Mouse (Mus musculus): ENCODE results near the gene Prdm8. TPM values are rescaled to one million over a fixed set of nuclear protein-coding genes. Genes with fewer than 3 reads are reported as not detected.

The Prdm8 gene
- polyA plus RNA-seq, 1 experiment from 2014 or later: 0.07 TPM

DNA sequence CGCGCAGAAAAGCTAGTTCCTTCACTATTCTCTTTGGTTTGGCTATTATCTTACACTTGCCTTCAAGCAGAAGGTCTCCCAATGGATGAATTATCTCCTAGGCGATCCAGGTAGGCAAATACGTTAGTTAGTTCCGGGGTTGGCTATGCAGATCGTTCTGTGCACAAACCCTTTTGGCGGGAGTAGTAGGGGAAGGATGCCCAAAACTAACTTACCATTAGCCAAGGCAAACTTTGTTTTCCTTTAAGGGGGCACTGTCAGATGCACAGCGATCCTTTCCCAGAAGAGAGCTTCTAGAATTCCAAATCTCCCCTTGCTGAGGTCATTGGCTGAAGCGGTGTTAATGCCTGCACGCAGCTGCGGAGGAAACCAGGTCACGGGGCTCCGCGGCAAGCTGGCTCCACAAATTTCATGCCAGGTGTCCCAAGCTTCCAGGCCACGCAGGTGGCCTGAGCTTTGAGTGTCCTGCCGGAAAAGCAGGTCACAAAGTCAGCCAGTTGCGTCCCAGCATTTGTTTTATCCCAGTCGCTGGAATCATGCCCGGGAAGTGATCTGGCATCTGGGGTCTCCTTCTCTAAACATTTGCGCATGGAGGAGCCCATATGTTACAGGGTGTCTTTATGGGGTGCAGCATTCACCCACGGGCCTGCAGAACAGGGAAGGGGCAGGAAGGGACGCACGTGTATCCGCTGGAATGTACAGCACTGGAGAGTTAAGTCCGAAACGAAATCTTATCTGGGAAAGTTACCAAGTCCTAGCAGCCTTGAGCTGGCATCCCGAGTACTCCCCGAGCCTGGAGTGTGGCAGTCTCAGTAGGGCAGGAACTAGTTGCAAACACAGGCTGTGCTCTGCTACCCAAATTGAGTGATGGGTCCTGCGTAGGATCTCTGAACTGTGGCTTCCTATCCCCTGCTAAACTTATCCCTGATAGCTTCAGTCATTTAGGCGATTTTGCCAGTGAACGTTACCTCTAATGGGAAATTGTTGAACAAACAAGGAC lies 22.5 kb downstream of the Prdm8 start:
- ATAC-seq (ENCODE audit: low FRiP score, low TSS enrichment) (no peak), DNase-seq (ENCODE audit: low spot score) (no peak)

DNA sequence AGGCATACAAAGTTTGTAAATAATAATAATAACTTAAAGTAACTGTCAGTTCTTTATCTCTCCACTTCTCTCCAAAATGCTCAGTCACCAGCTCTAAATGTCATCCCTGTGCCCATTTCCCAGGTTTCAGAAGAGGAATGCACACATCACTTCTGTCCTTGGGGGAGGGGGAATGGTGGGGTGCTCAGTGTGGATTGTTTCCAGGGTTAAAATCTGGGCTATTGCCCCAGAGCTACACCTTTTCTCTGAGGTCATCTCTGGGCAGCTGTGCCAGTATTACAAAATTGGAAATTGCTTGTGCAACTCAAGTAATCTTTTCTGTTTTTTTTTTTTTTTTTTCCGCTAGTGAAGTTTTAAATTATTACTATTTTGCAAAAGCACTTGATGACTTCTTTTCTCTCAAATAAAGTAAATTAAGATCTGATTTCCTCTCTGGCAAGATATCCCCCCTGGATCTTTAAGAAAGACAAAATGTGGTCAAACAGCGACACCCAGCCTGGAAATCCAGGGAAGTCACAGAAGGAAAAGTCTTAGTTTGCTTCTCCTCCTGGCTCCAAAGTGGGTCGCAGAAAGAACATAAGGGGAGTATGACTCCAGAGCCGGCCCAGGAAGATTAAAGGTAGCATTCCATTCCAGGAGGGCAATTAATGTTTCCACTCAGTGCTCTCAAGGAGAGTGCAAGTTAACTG lies 25.4 kb downstream of the Prdm8 start:
- TF ChIP-seq EP300 (optimal IDR thresholded peaks at IDR 0.05): no peak
- 0 out of 2 replicates have a peak, but pooled peaks have one; percentile 5 for TF ChIP-seq CTCF (IDR thresholded peaks at IDR 0.05; ENCODE audit: low read depth)
- no peak overlapping the region for H3K9ac ChIP-seq (ENCODE audit: low read length)
- H3K36me3 ChIP-seq (ENCODE audit: control insufficient read depth, insufficient read depth, low read length): no peaks in the 10 kb centered on the region
- H3K27me3 ChIP-seq (ENCODE audit: control insufficient read depth, insufficient read depth, low read length): peaks cover 15% of the 10 kb centered on the region
- DNase-seq (ENCODE audit: low spot score) (no peak), ATAC-seq (ENCODE audit: low FRiP score, low TSS enrichment) (no peak)
- no peak overlapping the region for H3K4me3 ChIP-seq (ENCODE audit: low read depth, low read length)
- H3K9me3 ChIP-seq (ENCODE audit: control insufficient read depth, low read length): no peaks in the 10 kb centered on the region
- H3K27ac ChIP-seq (replicated peaks): no peak overlapping the region
- H3K4me1 ChIP-seq (replicated peaks; ENCODE audit: control insufficient read depth, insufficient read depth): no peaks in the 10 kb centered on the region
- no peak overlapping the region for H3K4me2 ChIP-seq (replicated peaks; ENCODE audit: low read depth)
- WGBS: 45% methylated on average over 4 of the region's 4 CpGs

More for the DNA sequence above, 22.5 kb downstream of the Prdm8 start:
- Histone ChIP-seq H3K4me1 (replicated peaks; ENCODE audit: control insufficient read depth, insufficient read depth) (no peaks in the 10 kb centered on the region), H3K9me3 (ENCODE audit: control insufficient read depth, low read length) (no peaks in the 10 kb centered on the region), H3K4me2 (replicated peaks; ENCODE audit: low read depth) (0 out of 2 replicates have a peak overlapping the region, but pooled peaks have one; percentile 14), H3K9ac (ENCODE audit: low read length) (no peak overlapping the region), H3K4me3 (ENCODE audit: low read depth, low read length) (no peak overlapping the region), H3K27ac (replicated peaks) (no peak overlapping the region), H3K27me3 (ENCODE audit: control insufficient read depth, insufficient read depth, low read length) (peaks cover 28% of the 10 kb centered on the region), H3K36me3 (ENCODE audit: control insufficient read depth, insufficient read depth, low read length) (no peaks in the 10 kb centered on the region)
- no peak for TF ChIP-seq CTCF (IDR thresholded peaks at IDR 0.05; ENCODE audit: low read depth)
- TF ChIP-seq EP300 (optimal IDR thresholded peaks at IDR 0.05): no peak
- 3% methylated on average over 31 of the region's 31 CpGs for WGBS

DNA sequence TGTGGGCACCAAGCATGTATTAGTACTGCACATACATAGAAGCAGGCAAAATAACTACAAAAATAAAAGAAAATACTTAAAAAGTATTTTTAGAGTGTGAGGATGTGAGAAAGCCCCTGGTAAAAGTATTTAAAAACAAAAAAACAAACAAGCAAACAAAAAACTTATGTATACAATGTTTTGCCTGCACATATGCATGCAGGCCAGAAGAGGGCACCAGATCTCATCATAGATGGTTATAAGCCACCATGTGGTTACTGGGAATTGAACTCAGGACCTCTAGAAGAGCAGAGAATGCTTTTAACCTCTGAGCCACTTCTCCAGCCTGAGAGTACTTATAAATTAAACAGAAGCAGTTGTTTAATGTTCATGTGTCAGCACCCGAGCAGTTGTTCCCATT lies 28.0 kb downstream of the Prdm8 start:
- ATAC-seq (ENCODE audit: low FRiP score, low TSS enrichment) (no peak), DNase-seq (ENCODE audit: low spot score) (no peak)
- no peak overlapping the region for H3K27ac ChIP-seq (replicated peaks)
- no peak overlapping the region for H3K4me3 ChIP-seq (ENCODE audit: low read depth, low read length)
- no peaks in the 10 kb centered on the region for H3K36me3 ChIP-seq (ENCODE audit: control insufficient read depth, insufficient read depth, low read length)
- 0 out of 2 replicates have a peak, but pooled peaks cover 2% of the 10 kb centered on the region for H3K27me3 ChIP-seq (ENCODE audit: control insufficient read depth, insufficient read depth, low read length)
- no peaks in the 10 kb centered on the region for H3K9me3 ChIP-seq (ENCODE audit: control insufficient read depth, low read length)
- H3K4me1 ChIP-seq (replicated peaks; ENCODE audit: control insufficient read depth, insufficient read depth): no peaks in the 10 kb centered on the region
- no peak overlapping the region for H3K9ac ChIP-seq (ENCODE audit: low read length)
- TF ChIP-seq CTCF (IDR thresholded peaks at IDR 0.05; ENCODE audit: low read depth) (peak; percentile 43), EP300 (optimal IDR thresholded peaks at IDR 0.05) (no peak)
- H3K4me2 ChIP-seq (replicated peaks; ENCODE audit: low read depth): no peak overlapping the region
- 52% methylated on average over 1 of the region's 1 CpGs for WGBS

DNA sequence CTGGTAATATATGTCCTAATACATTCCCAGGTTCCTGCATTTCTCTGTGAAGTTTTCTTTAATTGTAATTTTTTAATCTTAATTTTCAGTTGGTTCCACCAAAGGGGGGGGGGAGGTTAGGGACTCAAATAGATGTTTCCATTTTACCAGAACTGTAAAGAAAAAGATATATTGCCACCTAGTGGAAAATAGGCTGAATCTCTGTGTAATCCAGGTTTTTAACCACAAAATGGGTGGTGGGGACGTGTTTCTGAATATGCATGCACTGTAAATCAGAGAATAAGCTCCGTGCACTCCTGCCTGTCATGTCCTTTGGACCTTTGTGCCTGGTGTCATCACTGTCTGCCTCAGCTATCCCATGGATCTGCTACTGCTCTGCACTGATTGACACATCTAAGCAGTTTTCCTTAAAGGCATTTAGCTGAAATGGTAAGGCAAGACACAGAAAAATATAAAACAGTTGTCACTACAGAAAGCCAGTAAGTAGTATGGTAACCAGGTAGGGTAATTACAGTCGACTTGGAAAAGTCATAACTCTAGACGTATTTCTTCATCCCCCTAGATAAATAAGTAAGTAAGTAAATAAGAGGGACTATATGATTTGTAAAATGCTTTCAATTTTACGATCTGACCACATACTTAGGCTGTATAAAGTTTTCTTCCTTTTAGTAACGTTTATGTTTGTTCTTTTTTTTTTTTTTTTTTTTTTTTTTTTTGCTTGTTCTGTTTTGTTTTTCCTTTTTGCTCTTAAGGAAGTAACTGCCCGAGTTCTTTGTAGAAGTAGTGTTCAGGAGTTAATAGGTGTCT lies 31.6 kb downstream of the Prdm8 start:
- Histone ChIP-seq H3K4me1 (replicated peaks; ENCODE audit: control insufficient read depth, insufficient read depth) (no peaks in the 10 kb centered on the region), H3K4me2 (replicated peaks; ENCODE audit: low read depth) (no peak overlapping the region), H3K27me3 (ENCODE audit: control insufficient read depth, insufficient read depth, low read length) (no peaks in the 10 kb centered on the region), H3K4me3 (ENCODE audit: low read depth, low read length) (no peak overlapping the region), H3K9me3 (ENCODE audit: control insufficient read depth, low read length) (no peaks in the 10 kb centered on the region), H3K27ac (replicated peaks) (no peak overlapping the region), H3K9ac (ENCODE audit: low read length) (no peak overlapping the region), H3K36me3 (ENCODE audit: control insufficient read depth, insufficient read depth, low read length) (no peaks in the 10 kb centered on the region)
- 51% methylated on average over 7 of the region's 7 CpGs for WGBS
- ATAC-seq (ENCODE audit: low FRiP score, low TSS enrichment): no peak
- TF ChIP-seq EP300 (optimal IDR thresholded peaks at IDR 0.05) (no peak), CTCF (IDR thresholded peaks at IDR 0.05; ENCODE audit: low read depth) (peak; percentile 61)
- no peak for DNase-seq (ENCODE audit: low spot score)

DNA sequence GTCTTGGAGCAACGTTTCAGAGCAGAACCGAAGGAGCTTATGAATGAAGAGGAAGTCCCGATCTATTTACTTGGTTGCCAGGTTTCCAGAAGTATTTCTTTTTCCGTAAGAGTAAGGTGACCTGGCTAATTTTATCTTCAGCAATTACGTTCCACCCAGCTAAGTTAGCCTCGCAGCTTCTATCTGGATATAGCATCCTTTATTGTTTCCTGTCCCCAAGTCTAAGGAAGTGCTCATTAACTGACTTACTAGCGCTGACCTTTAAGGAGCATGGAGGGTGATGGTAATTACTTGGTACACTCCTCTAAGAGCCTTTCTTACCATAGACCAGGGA lies 32.2 kb downstream of the Prdm8 start:
- no peaks in the 10 kb centered on the region for H3K4me1 ChIP-seq (replicated peaks; ENCODE audit: control insufficient read depth, insufficient read depth)
- no peak for DNase-seq (ENCODE audit: low spot score)
- no peak overlapping the region for H3K4me3 ChIP-seq (ENCODE audit: low read depth, low read length)
- no peak overlapping the region for H3K9ac ChIP-seq (ENCODE audit: low read length)
- no peak overlapping the region for H3K4me2 ChIP-seq (replicated peaks; ENCODE audit: low read depth)
- ATAC-seq (ENCODE audit: low FRiP score, low TSS enrichment): no peak
- H3K9me3 ChIP-seq (ENCODE audit: control insufficient read depth, low read length): no peaks in the 10 kb centered on the region
- 50% methylated on average over 7 of the region's 7 CpGs for WGBS
- H3K27me3 ChIP-seq (ENCODE audit: control insufficient read depth, insufficient read depth, low read length): no peaks in the 10 kb centered on the region
- no peaks in the 10 kb centered on the region for H3K36me3 ChIP-seq (ENCODE audit: control insufficient read depth, insufficient read depth, low read length)
- H3K27ac ChIP-seq (replicated peaks): no peak overlapping the region
- TF ChIP-seq EP300 (optimal IDR thresholded peaks at IDR 0.05) (no peak), CTCF (IDR thresholded peaks at IDR 0.05; ENCODE audit: low read depth) (no peak)
